Mouse (Mus musculus): Measurements from ENCODE around the gene Ssty1. TPM values are rescaled to one million over a fixed set of nuclear protein-coding genes. Genes with fewer than 3 reads are reported as not detected.
"Not testable (repeated sequence)": the region's sequence is repeated elsewhere in the genome, so short reads cannot be mapped to it uniquely, and the experiment has no call there.

Ssty1 gene
- not detected in 2 replicates for polyA plus RNA-seq (2016; fragmentation: Nextera tagmentation; extraction: Ambion mirVana)

DNA sequence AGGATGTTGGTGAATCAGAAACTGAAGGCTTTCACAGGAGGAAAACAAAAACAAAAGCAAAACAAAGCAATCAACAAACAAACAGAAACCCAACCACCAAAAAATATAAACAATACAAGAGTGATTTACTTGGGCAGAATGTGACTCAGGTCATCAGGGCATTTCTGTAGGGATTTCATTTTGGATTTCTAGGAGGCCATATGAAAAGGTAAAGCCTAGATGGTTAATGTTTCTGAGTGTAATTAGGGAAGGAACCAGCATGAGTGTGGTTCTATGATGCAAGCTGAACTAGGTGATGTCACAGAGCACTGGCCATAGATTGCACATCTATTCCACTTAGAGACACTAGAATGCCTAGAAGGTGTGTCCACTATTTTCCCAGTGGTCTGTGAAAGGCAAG is at the start of gene Ssty1:
Ssty1 (plus strand) TSS at position 301 of the 400 bp plus-strand sequence.
- not testable (repeated sequence) for H3K4me1 ChIP-seq; H3K4me3 ChIP-seq; DNase-seq (ENCODE audit: extremely low spot score, low spot score); H3K9me3 ChIP-seq; H3K36me3 ChIP-seq (replicated peaks); H3K27ac ChIP-seq; H3K27me3 ChIP-seq (ENCODE audit: poor library complexity, severe bottlenecking)

DNA sequence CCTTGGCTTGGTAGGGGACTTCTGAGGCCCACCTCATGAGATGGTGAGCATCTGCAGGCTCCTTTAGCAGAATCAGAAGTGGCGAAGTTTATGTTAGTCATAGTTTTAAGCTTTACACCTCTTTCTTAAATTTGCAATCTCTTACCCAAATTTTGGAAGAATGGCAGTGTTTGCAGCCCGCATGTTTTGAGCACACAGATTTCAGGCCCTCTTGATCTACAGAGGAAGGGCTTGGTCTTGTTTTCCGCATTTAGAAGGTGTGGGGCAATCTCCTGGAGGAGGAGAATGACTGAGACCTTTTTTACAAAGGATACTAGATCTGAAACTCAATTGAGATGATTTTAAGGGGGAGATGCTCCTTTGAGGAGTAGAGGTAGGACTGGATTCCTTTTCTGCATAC is 27.2 kb upstream of the Ssty1 start, which contains the start of gene Gm21764:
Gm21764 (minus strand) TSS at position 101 of the 400 bp plus-strand sequence.
- DNase-seq (ENCODE audit: extremely low spot score, low spot score); H3K9me3 ChIP-seq; H3K36me3 ChIP-seq (replicated peaks); H3K4me3 ChIP-seq; H3K4me1 ChIP-seq; H3K27ac ChIP-seq; H3K27me3 ChIP-seq (ENCODE audit: poor library complexity, severe bottlenecking): not testable (repeated sequence)
- WGBS, result no CpG with 5 or more reads among the region's 3 CpGs

Other genes with a start within 250 kb of the Ssty1 start
- gene Gm21904, start 242.8 kb upstream of the Ssty1 start, polyA plus RNA-seq (2016; fragmentation: Nextera tagmentation; extraction: Ambion mirVana), result not detected in 2 replicates
- not detected in 2 replicates for gene Gm20772, start 214.4 kb upstream of the Ssty1 start, polyA plus RNA-seq (2016; fragmentation: Nextera tagmentation; extraction: Ambion mirVana)
- gene Gm20831, start 214.4 kb upstream of the Ssty1 start, polyA plus RNA-seq (2016; fragmentation: Nextera tagmentation; extraction: Ambion mirVana), result not detected in 2 replicates
- gene Srsy, start 151.8 kb upstream of the Ssty1 start, polyA plus RNA-seq (2016; fragmentation: Nextera tagmentation; extraction: Ambion mirVana), result not detected in 2 replicates
- gene Gm21764, start 27.3 kb upstream of the Ssty1 start, polyA plus RNA-seq (2016; fragmentation: Nextera tagmentation; extraction: Ambion mirVana), result not detected in 2 replicates

Data from forebrain, embryonic 10.5 days (tissue).